Mouse (Mus musculus) cerebellum, adult 2 months (tissue): ENCODE measurements around the gene Mas1.

Experiments used
- CTCF ChIP-seq: fragments of 200-500 bp; IDR thresholded peaks from 2 replicates; pipeline ENCODE4 v1.5.1; 2011; ENCODE audit warnings: low read depth, mild to moderate bottlenecking, control low read depth, low read length, moderate library complexity, borderline replicate concordance; ENCODE audit not compliant: insufficient read depth
- POLR2A ChIP-seq: fragments of 200-500 bp; IDR thresholded peaks from 2 replicates; pipeline ENCODE4 v1.6.1; 2011; ENCODE audit warnings: low read length, control low read depth, borderline replicate concordance; ENCODE audit not compliant: insufficient read depth

DNA sequence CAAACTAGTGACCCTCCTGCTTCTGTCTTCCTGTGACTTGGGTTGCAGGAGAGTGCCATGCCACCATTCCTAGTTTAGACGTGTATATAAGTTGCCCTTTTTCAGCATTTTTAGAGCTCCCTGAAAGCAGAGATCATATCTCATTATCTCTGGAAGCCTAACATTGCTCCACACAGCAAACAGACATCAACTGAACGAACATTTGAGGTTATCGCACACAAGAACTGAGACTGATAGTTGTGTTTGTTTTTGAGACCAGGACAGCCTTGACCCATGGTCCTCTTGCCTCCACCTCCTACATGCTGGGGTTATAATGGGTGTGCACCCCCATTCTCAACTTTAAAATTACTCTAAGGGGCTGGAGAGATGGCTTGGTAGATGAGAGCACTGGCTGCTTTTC, 71.3 kb downstream of the Mas1 start:
- TF ChIP-seq CTCF, result no peak
- TF ChIP-seq POLR2A, result no peak
